Mouse (Mus musculus) T-cell, adult 66 days (primary cell): ENCODE results near the gene Ppfia2. TPM values are rescaled to one million over a fixed set of nuclear protein-coding genes. Genes with fewer than 3 reads are reported as not detected.

Source experiments
- total RNA-seq, 2 experiments: library from RNA; stranded (reverse); gene quantifications; 3 replicates in 1 of 2; 4 replicates in 1 of 2; pipeline ENCODE4 v1.2.4; 2023

Ppfia2 gene
- total RNA-seq: not detected

GRCm38 (mm10) chr10:106469855-106470532 is at the start of gene Ppfia2:
Gene Ppfia2 (plus strand): TSS chr10:106470339.

